Mouse (Mus musculus) cerebellum, adult 2 months (tissue): ENCODE measurements at regions not wholly inside any gene's neighbourhood (a gene's known extent, or its start where the extent isn't known, plus 50 kb on each side); places are given as distances from the start of the nearest gene placed in this dataset.

ENCODE experiments used
- DNase-seq, 2 experiments: peaks; one replicate each; pipeline ENCODE4 v3.0.0; 2021
- H3K27ac ChIP-seq: fragments of 200-500 bp; 2 replicates; pipeline ENCODE4 v1.5.1; 2012; ENCODE audit warnings: low read length, control low read depth, inconsistent platforms; ENCODE audit not compliant: insufficient read depth
- H3K27me3 ChIP-seq: fragments of 200-500 bp; 2 replicates; pipeline ENCODE4 v1.6.1; 2012; ENCODE audit warnings: inconsistent platforms, mild to moderate bottlenecking, low read length, moderate library complexity; ENCODE audit not compliant: control insufficient read depth, insufficient read depth
- H3K4me1 ChIP-seq: fragments of 200-500 bp; 2 replicates; pipeline ENCODE4 v1.6.1; 2011; ENCODE audit warnings: low read length; ENCODE audit not compliant: control insufficient read depth, insufficient read depth
- H3K4me3 ChIP-seq: fragments of 200-500 bp; replicated peaks from 2 replicates; pipeline ENCODE3; 2011; ENCODE audit warnings: mild to moderate bottlenecking, low read depth, low read length, control low read depth; ENCODE audit not compliant: insufficient read depth
- CTCF ChIP-seq: fragments of 200-500 bp; IDR thresholded peaks from 2 replicates; pipeline ENCODE4 v1.5.1; 2011; ENCODE audit warnings: low read depth, mild to moderate bottlenecking, control low read depth, low read length, moderate library complexity, borderline replicate concordance; ENCODE audit not compliant: insufficient read depth
- POLR2A ChIP-seq: fragments of 200-500 bp; IDR thresholded peaks from 2 replicates; pipeline ENCODE4 v1.6.1; 2011; ENCODE audit warnings: low read length, control low read depth, borderline replicate concordance; ENCODE audit not compliant: insufficient read depth
- WGBS: fragments of 180-500 bp; shearing (Covaris S2); methylation state at CpG from one replicate; pipeline ENCODE4 v1.1.7; 2018; 5-methylcytosine and 5-hydroxymethylcytosine counted together

GRCm38 (mm10) chr11:7765303-7765702, 551.6 kb upstream of the Igfbp3 start:
- 73% methylated on average over 1 of the region's 1 CpGs for WGBS
- H3K27me3 ChIP-seq = no peaks in the 10 kb centered on the region
- no peak overlapping the region for H3K27ac ChIP-seq
- no peaks in the 10 kb centered on the region for H3K4me1 ChIP-seq
- TF ChIP-seq CTCF (no peak), POLR2A (no peak)
- no peak overlapping the region for H3K4me3 ChIP-seq
- no peak for DNase-seq

- WGBS = 83% methylated on average over 6 of the region's 6 CpGs
- Histone ChIP-seq H3K27me3 (no peaks in the 10 kb centered on the region), H3K4me3 (no peak overlapping the region), H3K27ac (no peak overlapping the region), H3K4me1 (no peaks in the 10 kb centered on the region)
- DNase-seq = no peak
- no peak for TF ChIP-seq CTCF
- no peak for TF ChIP-seq POLR2A
Observed at GRCm38 (mm10) chr11:7758862-7759467, 545.2 kb upstream of the Igfbp3 start.
